In the genomic region with DNA sequence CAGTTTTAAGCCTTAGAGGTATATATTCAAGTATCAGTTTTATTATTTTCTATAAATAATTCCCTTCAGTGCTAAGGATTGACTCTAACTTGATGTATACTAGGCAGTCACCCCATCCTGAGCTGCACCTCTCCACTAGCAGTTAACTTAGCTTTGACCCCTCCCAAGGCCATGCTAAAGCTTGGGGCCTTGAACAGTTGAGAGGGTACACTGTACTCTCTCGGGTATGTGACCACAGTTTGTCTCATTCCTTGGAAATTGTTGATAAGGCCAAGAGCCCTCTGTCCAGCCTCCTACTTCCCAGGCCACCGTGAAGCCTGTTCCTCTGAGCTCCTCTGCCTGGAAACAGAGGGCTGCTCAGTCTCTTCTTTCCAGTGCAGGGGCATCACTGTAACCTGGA, we compare ENCODE assay signal across 27 mouse cellular contexts.
DNase-seq lines count a peak whose midpoint lies in the region; ATAC-seq lines count a peak whose summit lies in the region.
"Had no signal": no experiment of that assay in that cellular context is flagged by ENCODE, and none has a peak within 500 bp of the region (broad histone marks: within the 10 kb centered on the region; RNA-seq: fewer than 3 reads in every experiment).

No protein-coding gene starts in this region.

- peak; percentile 76 for DNase-seq in heart, adult 11 months
- DNase-seq in heart, postnatal 10 days = no peak
- DNase-seq in heart, postnatal 36 days = no peak
- no peak for DNase-seq in heart, postnatal 25 days (ENCODE audit: low spot score)
- peak; percentile 31 for DNase-seq in ovary, adult 18-20 months (ENCODE audit: low spot score)
- DNase-seq in ovary, postnatal 10 days (ENCODE audit: low spot score) = no peak
- DNase-seq: adrenal gland, adult 8-10 months; adrenal gland, postnatal 25 days; cerebellum, adult 11-12 months; cerebellum, adult 8-10 months; cerebellum, postnatal 10 days; cerebellum, postnatal 36 days; embryo, embryonic 11 days; gastrocnemius, postnatal 25 days; kidney, adult 18-20 months had no signal

- no peaks in the 10 kb centered on the region for H3K9me3 ChIP-seq in heart, embryonic 12.5 days (replicated peaks)
- no peaks in the 10 kb centered on the region for H3K9me3 ChIP-seq in heart, embryonic 15.5 days (replicated peaks)
- H3K9me3 ChIP-seq: embryonic facial prominence, embryonic 10.5 days; embryonic facial prominence, embryonic 13.5 days; forebrain, embryonic 12.5 days; forebrain, embryonic 15.5 days had no signal

- H3K36me3 ChIP-seq in heart, embryonic 12.5 days = peaks cover 17% of the 10 kb centered on the region
- H3K36me3 ChIP-seq in heart, embryonic 15.5 days = peaks cover 8% of the 10 kb centered on the region; the same call in 1 of the 2 replicates

- H3K4me3 ChIP-seq in heart, embryonic 12.5 days = no peak overlapping the region
- no peak overlapping the region for H3K4me3 ChIP-seq in heart, embryonic 15.5 days
- H3K4me3 ChIP-seq: embryonic facial prominence, embryonic 10.5 days; embryonic facial prominence, embryonic 13.5 days; erythroblast, embryonic 14.5 days; forebrain, embryonic 12.5 days; forebrain, embryonic 15.5 days had no signal

- no peak overlapping the region for H3K9ac ChIP-seq in heart, embryonic 12.5 days
- H3K9ac ChIP-seq in heart, embryonic 15.5 days = no peak overlapping the region
- H3K9ac ChIP-seq: embryonic facial prominence, embryonic 13.5 days; forebrain, embryonic 12.5 days; forebrain, embryonic 15.5 days; hindbrain, embryonic 14.5 days had no signal

- peaks cover 39% of the 10 kb centered on the region for H3K4me1 ChIP-seq in heart, embryonic 12.5 days (replicated peaks)
- peaks cover 28% of the 10 kb centered on the region for H3K4me1 ChIP-seq in heart, embryonic 15.5 days (replicated peaks)
- H3K4me1 ChIP-seq: forebrain, embryonic 12.5 days; forebrain, embryonic 15.5 days had no signal

- peak overlapping the region; percentile 72 for H3K27ac ChIP-seq in heart, embryonic 12.5 days (ENCODE audit: poor library complexity, severe bottlenecking)
- 0 out of 2 replicates have a peak overlapping the region, but pooled peaks have one; percentile 16 for H3K27ac ChIP-seq in heart, embryonic 15.5 days
- H3K27ac ChIP-seq: embryonic facial prominence, embryonic 10.5 days; embryonic facial prominence, embryonic 13.5 days; forebrain, embryonic 12.5 days; forebrain, embryonic 15.5 days; hindbrain, embryonic 14.5 days; hindbrain, postnatal 0 days had no signal

- ATAC-seq in heart, embryonic 12.5 days (ENCODE audit: insufficient number of reproducible peaks, low FRiP score) = no peak
- no peak for ATAC-seq in heart, embryonic 15.5 days (replicated peaks; ENCODE audit: insufficient number of reproducible peaks, insufficient read depth, low FRiP score, low read depth)
- ATAC-seq: activated CD4-positive, CD25-positive, alpha-beta regulatory T cell, adult 4 months; forebrain, embryonic 15.5 days; hindbrain, postnatal 0 days; inflammation-experienced regulatory T-cells, adult 6 months; intestine, embryonic 16.5 days had no signal

- H3K27me3 ChIP-seq in heart, embryonic 12.5 days (replicated peaks) = no peaks in the 10 kb centered on the region
- no peaks in the 10 kb centered on the region for H3K27me3 ChIP-seq in heart, embryonic 15.5 days
- H3K27me3 ChIP-seq: embryonic facial prominence, embryonic 13.5 days; forebrain, embryonic 12.5 days; forebrain, embryonic 15.5 days had no signal

- intact Hi-C loops in heart, postnatal 10 days (cut with DNase I) = no loop called here
- intact Hi-C loops in heart, postnatal 36 days (cut with DNase I) = no loop called here
- intact Hi-C loops in heart, postnatal 25 days (cut with DNase I) = no loop called here

- no peak overlapping the region for H3K4me2 ChIP-seq in heart, embryonic 12.5 days
- H3K4me2 ChIP-seq in heart, embryonic 15.5 days = no peak overlapping the region
- H3K4me2 ChIP-seq: embryonic facial prominence, embryonic 13.5 days; forebrain, embryonic 12.5 days; forebrain, embryonic 15.5 days; hindbrain, embryonic 14.5 days had no signal

- 11% methylated on average over 2 of the region's 2 CpGs for WGBS in heart, embryonic 12.5 days
- 18% methylated on average over 2 of the region's 2 CpGs for WGBS in heart, embryonic 15.5 days

Comparison
In these comparisons a context has a peak if more than half of its experiments do, and no peak if none do; other contexts are left out.
1. DNase-seq: peak in heart, adult 11 months (single experiment) and ovary, adult 18-20 months (single experiment); none in heart, postnatal 10 days (0 of 2), heart, postnatal 36 days (0 of 2), heart, postnatal 25 days (single experiment) and ovary, postnatal 10 days (single experiment).